Mouse (Mus musculus): ENCODE data around the gene Slc25a44.
"Not testable (repeated sequence)": the region's sequence is repeated elsewhere in the genome, so short reads cannot be mapped to it uniquely, and the experiment has no call there.

Gene Slc25a44

DNA sequence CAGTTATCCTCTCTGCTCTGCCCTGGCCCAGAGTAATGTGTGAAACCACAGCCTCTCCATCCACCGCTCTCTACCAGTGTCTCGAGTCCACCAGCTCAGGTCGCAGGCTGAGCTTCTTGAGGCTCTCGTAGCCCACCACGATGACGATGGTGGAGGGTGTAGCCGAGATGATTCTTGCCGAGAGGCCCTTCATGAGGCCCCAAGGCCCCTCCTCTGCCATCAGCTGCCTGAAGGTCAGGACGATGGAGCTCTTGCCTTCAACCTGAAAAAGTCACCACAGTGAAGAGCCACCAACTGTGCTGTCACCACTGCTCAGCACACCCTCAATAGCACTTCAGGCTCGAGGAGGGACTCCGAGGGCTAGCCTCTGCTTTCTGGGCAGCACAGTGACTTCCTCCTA lies 12.3 kb downstream of the Slc25a44 start:
- DNase-seq (ENCODE audit: low spot score in 2 of 2) = no peak

DNA sequence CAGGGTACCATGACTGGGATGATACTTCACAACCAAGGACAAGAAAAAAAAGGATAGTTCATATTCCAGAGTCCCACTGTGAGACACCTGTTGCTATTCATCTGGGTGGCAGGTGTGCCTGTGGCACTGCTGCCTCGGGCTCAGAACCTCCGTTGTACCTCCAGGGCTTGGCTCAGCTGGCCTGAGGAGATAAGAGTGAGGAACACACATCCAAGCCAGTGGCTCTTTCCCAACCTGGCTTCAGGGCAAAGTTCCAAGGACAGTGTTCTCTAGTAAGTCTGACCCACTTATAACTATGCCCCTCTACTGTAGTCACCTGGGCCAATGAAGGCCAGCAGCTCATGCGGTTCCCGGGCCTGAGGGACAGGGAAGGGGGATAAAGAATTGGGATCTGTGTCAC lies 13.3 kb downstream of the Slc25a44 start:
- no peak for DNase-seq (ENCODE audit: low spot score in 2 of 2)

DNA sequence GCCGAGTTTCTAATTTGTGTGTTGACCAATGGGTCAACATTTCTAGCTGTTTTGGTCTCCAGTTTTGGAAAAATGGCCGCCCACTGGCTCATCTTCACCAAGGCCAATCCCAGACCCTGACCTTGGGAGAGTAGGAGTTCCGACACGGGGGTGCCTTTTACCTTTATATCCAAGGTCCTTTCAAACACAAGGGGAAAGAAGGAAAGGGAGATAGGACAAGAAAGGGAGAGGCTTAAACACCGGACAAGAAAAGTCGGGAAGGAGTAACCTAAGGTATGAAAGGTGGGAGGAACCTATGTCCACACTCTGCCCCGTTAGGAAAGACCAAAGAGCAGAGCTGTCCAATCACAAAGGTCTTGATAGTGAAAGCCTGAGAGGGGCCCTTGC lies 14.3 kb downstream of the Slc25a44 start:
- no peak for DNase-seq (ENCODE audit: low spot score in 2 of 2)

GRCm38 (mm10) chr3:88409741-88410644 lies 14.9 kb downstream of the Slc25a44 start, which contains the start of gene Pmf1:
Pmf1 (minus strand) TSS chr3:88410331.
- DNase-seq (ENCODE audit: low spot score in 2 of 2) = peak; percentile 85 to 86

- DNase-seq (ENCODE audit: low spot score in 2 of 2) = no peak
Observed at GRCm38 (mm10) chr3:88408953-88409352, 16.0 kb downstream of the Slc25a44 start.

GRCm38 (mm10) chr3:88407529-88407928 lies 17.4 kb downstream of the Slc25a44 start:
- DNase-seq (ENCODE audit: low spot score in 2 of 2) = no peak

- DNase-seq (ENCODE audit: low spot score in 2 of 2) = peak; percentile 41 to 54
Observed at GRCm38 (mm10) chr3:88407090-88407489, 17.8 kb downstream of the Slc25a44 start.

DNA sequence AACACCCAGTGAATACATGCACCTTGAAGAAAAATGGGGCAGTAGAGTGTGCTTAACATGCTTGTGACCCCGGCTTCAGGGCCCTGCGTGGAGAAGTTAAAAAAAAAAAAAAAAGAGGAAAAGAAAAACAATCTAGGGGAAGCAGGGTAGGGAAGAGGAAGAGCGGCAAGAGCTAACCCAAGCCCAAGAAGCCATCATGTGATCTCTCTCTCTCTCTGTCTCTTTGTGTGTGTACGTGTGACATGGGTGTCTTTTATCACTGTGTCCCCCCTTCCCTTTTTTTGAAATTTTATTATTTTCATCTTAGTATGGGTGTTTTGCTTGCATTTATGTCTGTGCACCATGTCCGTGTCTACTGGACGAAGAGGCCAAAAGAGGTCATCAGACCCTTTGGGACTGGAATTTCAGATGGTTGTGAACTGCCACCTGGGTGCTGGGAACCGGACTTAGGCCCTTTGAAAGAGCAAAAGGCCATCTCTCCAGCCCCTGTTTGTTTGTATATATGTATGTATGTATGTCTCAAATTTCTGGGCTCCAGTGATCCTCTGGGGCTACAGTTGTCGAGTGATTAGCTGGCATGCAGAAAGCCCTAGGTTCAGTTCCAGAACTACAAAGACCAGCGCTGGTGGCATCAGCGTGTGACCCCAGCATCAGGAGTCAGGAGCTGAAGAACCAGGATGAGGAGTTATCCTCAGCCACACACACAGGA lies 21.3 kb downstream of the Slc25a44 start:
- DNase-seq (ENCODE audit: low spot score in 2 of 2) = no peak

- no peak for DNase-seq (ENCODE audit: low spot score in 2 of 2)
Observed at GRCm38 (mm10) chr3:88398666-88399065, 26.3 kb downstream of the Slc25a44 start.

GRCm38 (mm10) chr3:88395742-88396141 lies 29.2 kb downstream of the Slc25a44 start:
- DNase-seq (ENCODE audit: low spot score in 2 of 2) = no peak

DNA sequence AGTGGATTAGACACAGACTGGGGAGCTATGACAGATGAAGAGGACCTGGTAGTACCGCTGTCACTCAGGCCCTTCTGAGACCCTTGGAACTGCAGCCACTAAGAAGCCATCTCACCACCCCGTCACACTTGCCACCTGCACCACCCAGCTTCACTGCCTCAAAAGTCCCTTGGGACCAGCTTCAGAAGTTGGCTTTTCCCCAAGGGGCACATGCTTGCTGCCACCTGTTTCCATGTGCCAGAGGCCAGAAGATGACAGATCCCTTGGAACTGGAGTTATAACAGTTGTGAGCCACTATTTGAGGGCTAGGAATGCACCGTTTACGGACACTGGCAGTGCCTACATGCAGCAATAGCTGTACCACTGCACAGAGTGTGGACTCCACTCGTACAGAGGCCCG lies 29.7 kb downstream of the Slc25a44 start:
- no peak for DNase-seq (ENCODE audit: low spot score in 2 of 2)

- DNase-seq (ENCODE audit: low spot score in 2 of 2) = no peak
Observed at GRCm38 (mm10) chr3:88393776-88394375, 31.1 kb downstream of the Slc25a44 start.

- DNase-seq (ENCODE audit: low spot score in 2 of 2) = no peak
Observed at GRCm38 (mm10) chr3:88384364-88384763, 40.6 kb downstream of the Slc25a44 start, which contains the start of gene Bglap. Bglap (minus strand) TSS chr3:88384464.

DNA sequence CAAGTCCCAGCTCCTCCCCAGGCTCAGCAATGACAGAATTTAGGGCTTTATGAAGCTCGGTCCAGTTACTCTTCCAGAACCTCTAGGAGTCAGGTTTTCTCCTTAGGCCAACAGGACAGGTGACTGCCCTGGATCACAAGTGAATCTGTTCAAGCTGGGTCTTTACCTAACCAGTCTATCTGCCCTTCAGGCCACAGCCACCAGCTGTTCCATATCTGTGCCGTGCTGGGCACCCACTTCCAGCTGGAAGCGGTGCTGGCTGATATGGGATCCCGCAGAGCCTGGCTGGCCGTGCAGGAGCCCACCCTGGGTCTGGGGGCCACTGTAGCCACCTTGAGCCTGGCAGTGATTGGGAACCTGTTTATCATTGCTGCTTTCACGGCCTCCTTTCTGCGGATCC lies 42.6 kb downstream of the Slc25a44 start:
- DNase-seq (ENCODE audit: low spot score in 2 of 2) = not testable (repeated sequence)

GRCm38 (mm10) chr3:88381389-88382315 lies 43.3 kb downstream of the Slc25a44 start:
- not testable (repeated sequence) for DNase-seq (ENCODE audit: low spot score in 2 of 2)

GRCm38 (mm10) chr3:88378599-88378998 lies 46.3 kb downstream of the Slc25a44 start, which contains the start of gene Bglap2:
Bglap2 (minus strand) TSS chr3:88378699.
- not testable (repeated sequence) for DNase-seq (ENCODE audit: low spot score in 2 of 2)

GRCm38 (mm10) chr3:88376644-88377043 lies 48.3 kb downstream of the Slc25a44 start:
- DNase-seq (ENCODE audit: low spot score in 2 of 2) = not testable (repeated sequence)

GRCm38 (mm10) chr3:88375750-88376626 lies 49.0 kb downstream of the Slc25a44 start:
- not testable (repeated sequence) for DNase-seq (ENCODE audit: low spot score in 2 of 2)

DNA sequence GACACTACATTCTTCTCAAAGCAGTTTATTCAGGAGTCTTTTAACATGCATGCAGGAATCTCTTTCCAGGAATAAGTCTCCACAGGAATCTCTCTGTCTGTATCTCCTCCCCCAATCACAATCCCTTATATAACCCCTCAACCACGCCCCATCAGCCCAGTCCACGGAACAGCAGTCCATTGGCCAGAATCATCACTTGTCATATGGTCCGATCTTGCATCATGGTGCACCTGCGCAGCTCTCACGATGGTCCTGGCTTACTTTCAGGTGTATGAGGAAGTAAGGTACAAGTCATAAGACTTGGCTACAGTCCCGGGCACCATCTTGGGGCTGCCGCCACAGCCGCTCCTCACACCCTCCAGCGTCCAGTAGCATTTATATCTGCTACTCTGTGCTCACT lies 52.3 kb downstream of the Slc25a44 start, which contains the start of gene Bglap3:
Gene Bglap3, minus strand, starts transcription at position 101 of the 400 bp plus-strand sequence.
- not testable (repeated sequence) for DNase-seq (ENCODE audit: low spot score in 2 of 2)

GRCm38 (mm10) chr3:88368511-88368910 lies 56.4 kb downstream of the Slc25a44 start:
- DNase-seq (ENCODE audit: low spot score in 2 of 2) = not testable (repeated sequence)
